Comparison of ENCODE assay signal across 17 mouse cellular contexts in the genomic region with DNA sequence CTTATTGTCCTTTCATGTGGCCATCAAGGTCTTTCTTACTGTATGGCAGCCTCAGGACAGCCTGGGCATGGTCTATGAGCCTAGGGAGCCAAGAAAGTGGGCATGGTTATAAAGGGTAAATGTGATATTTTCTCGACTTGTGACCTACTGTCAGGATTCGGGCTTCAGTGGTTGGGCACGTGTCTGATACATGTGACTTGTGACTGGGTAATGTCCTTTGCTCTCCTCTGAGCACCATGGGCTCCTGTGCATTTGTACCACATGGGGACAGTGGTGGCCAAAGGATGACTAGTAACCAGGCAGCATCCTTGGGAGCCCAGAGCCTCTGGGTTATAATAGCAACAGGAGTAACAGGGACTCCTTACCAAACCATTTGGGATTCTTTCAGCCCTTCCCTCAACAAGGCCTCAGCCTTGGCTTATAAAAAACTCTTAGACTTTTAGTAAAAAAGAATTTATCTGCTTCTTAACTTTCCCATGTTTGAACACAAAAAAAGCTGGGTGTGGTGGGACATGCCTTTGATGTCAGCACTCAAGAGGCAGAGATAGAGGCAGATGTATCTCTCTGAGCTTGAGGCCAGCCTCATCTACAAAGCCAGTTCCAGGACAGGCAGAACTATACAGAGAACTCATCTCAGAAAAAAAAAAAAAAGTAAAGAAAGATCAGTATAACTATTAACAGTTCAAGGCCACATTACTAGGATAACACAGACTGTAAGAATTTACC. TPM values are rescaled to one million over a fixed set of nuclear protein-coding genes. Genes with fewer than 3 reads are reported as not detected.
DNase-seq lines count a peak whose midpoint lies in the region; ATAC-seq and TF ChIP-seq lines count a peak whose summit lies in the region.
"Had no signal": no experiment of that assay in that cellular context is flagged by ENCODE, and none has a peak within 500 bp of the region (broad histone marks: within the 10 kb centered on the region; RNA-seq: fewer than 3 reads in every experiment).

No protein-coding gene starts in this region.

- no peak overlapping the region for H3K4me3 ChIP-seq in kidney, embryonic 14.5 days (ENCODE audit: low read length)
- H3K4me3 ChIP-seq in liver, embryonic 15.5 days (replicated peaks), result no peak overlapping the region
- no peak overlapping the region for H3K4me3 ChIP-seq in left cerebral cortex, adult 2 months
- H3K4me3 ChIP-seq: heart, embryonic 10.5 days; hindbrain, embryonic 10.5 days; midbrain, embryonic 12.5 days had no signal

- H3K9ac ChIP-seq in kidney, embryonic 14.5 days (ENCODE audit: low read depth, low read length), result no peak overlapping the region
- H3K9ac ChIP-seq in liver, embryonic 15.5 days, result 0 out of 2 replicates have a peak overlapping the region, but pooled peaks have one; percentile 19
- H3K9ac ChIP-seq: midbrain, embryonic 12.5 days had no signal

- H3K27me3 ChIP-seq in kidney, embryonic 14.5 days (ENCODE audit: control insufficient read depth, insufficient read depth, low read length), result no peaks in the 10 kb centered on the region
- no peaks in the 10 kb centered on the region for H3K27me3 ChIP-seq in liver, embryonic 15.5 days
- H3K27me3 ChIP-seq: midbrain, embryonic 12.5 days had no signal

- no peaks in the 10 kb centered on the region for H3K9me3 ChIP-seq in kidney, embryonic 14.5 days (ENCODE audit: control insufficient read depth, low read length)
- H3K9me3 ChIP-seq in liver, embryonic 15.5 days (replicated peaks), result no peaks in the 10 kb centered on the region
- H3K9me3 ChIP-seq: heart, embryonic 10.5 days; hindbrain, embryonic 10.5 days; midbrain, embryonic 12.5 days had no signal

- no peak for TF ChIP-seq CTCF in left cerebral cortex, adult 2 months (IDR thresholded peaks at IDR 0.05)

- no peaks in the 10 kb centered on the region for H3K4me1 ChIP-seq in kidney, embryonic 14.5 days (ENCODE audit: control insufficient read depth, insufficient read depth, low read length)
- peaks cover 97% of the 10 kb centered on the region for H3K4me1 ChIP-seq in liver, embryonic 15.5 days (replicated peaks)
- H3K4me1 ChIP-seq: hindbrain, embryonic 10.5 days; midbrain, embryonic 12.5 days had no signal

- H3K36me3 ChIP-seq in kidney, embryonic 14.5 days (ENCODE audit: control insufficient read depth, insufficient read depth, low read length), result no peaks in the 10 kb centered on the region
- no peaks in the 10 kb centered on the region for H3K36me3 ChIP-seq in liver, embryonic 15.5 days (replicated peaks)
- H3K36me3 ChIP-seq: heart, embryonic 10.5 days; hindbrain, embryonic 10.5 days; midbrain, embryonic 12.5 days had no signal

- intact Hi-C loops in left cerebral cortex, adult 2 months (cut with DNase I), result no loop called here

- WGBS in kidney, embryonic 14.5 days, result 88% methylated on average over 3 of the region's 3 CpGs
- WGBS in liver, embryonic 15.5 days (ENCODE audit: insufficient replicate concordance), result 68% methylated on average over 3 of the region's 3 CpGs

- no peak for ATAC-seq in kidney, embryonic 14.5 days (ENCODE audit: low FRiP score, low TSS enrichment)
- ATAC-seq in liver, embryonic 15.5 days (ENCODE audit: insufficient read depth), result no peak
- ATAC-seq: forebrain, embryonic 14.5 days had no signal

- H3K27ac ChIP-seq in kidney, embryonic 14.5 days (ENCODE audit: low read depth, low read length), result no peak overlapping the region
- peak overlapping the region; percentile 86 for H3K27ac ChIP-seq in liver, embryonic 15.5 days (replicated peaks)
- no peak overlapping the region for H3K27ac ChIP-seq in left cerebral cortex, adult 2 months
- H3K27ac ChIP-seq: hindbrain, embryonic 10.5 days; midbrain, embryonic 12.5 days had no signal

- no peak overlapping the region for H3K4me2 ChIP-seq in kidney, embryonic 14.5 days (replicated peaks; ENCODE audit: low read depth, low read length)
- H3K4me2 ChIP-seq in liver, embryonic 15.5 days, result peak overlapping the region; percentile 44
- H3K4me2 ChIP-seq: midbrain, embryonic 12.5 days had no signal

- peak; percentile 28 to 36 for DNase-seq in adrenal gland, postnatal 36 days
- no peak for DNase-seq in adrenal gland, adult 18-20 months (ENCODE audit: low spot score in 2 of 2)
- DNase-seq in kidney, postnatal 36 days, result peak; percentile 8 to 10
- peak; percentile 14 for DNase-seq in adipocyte (ENCODE audit: low spot score)
- no peak for DNase-seq in left cerebral cortex, adult 2 months (ENCODE audit: extremely low spot score in 1 of 2, low spot score in 2 of 2)
- DNase-seq in neural tube, embryonic 10.5 days (ENCODE audit: extremely low spot score, low spot score), result no peak
- DNase-seq: adrenal gland, postnatal 25 days; embryo, embryonic 11 days; gastrocnemius, postnatal 10 days; layer of hippocampus, adult 9-11 months; right cerebral cortex, postnatal 25 days had no signal

RNA-seq across cellular contexts. Expression of a gene that starts 56.7 kb away (rescaled TPM):
- total RNA-seq in adrenal gland, postnatal 36 days (2021), result 10 to 100 TPM; 73.9 to 77.8 TPM
- total RNA-seq in adrenal gland, adult 18-20 months (2021), result 10 to 100 TPM; 52.5 to 58.4 TPM
- polyA plus RNA-seq in kidney, embryonic 14.5 days (2014; fragmentation: Nextera tagmentation; extraction: Ambion mirVana), result 23.0 and 23.2 TPM in 2 replicates
- polyA plus RNA-seq in liver, embryonic 15.5 days (2015; fragmentation: Nextera tagmentation; extraction: Ambion mirVana), result 15.3 and 15.6 TPM in 2 replicates
- 100 to 1,000 TPM; 179 to 199 TPM for total RNA-seq in left cerebral cortex, adult 2 months (2021)

Comparison
In these comparisons a context has a peak if more than half of its experiments do, and no peak if none do; other contexts are left out.
1. DNase-seq: peak in adrenal gland, postnatal 36 days (2 of 2), kidney, postnatal 36 days (2 of 2) and adipocyte (single experiment); none in adrenal gland, adult 18-20 months (0 of 2), left cerebral cortex, adult 2 months (0 of 2) and neural tube, embryonic 10.5 days (single experiment).